Mouse (Mus musculus): ENCODE measurements around the gene Mpc1. TPM values are rescaled to one million over a fixed set of nuclear protein-coding genes. Genes with fewer than 3 reads are reported as not detected.
"Not testable (repeated sequence)": the region's sequence is repeated elsewhere in the genome, so short reads cannot be mapped to it uniquely, and the experiment has no call there.

Mpc1 gene
- total RNA-seq, 4 experiments from 2014 or later: 872 to 928 (median 908) TPM

DNA sequence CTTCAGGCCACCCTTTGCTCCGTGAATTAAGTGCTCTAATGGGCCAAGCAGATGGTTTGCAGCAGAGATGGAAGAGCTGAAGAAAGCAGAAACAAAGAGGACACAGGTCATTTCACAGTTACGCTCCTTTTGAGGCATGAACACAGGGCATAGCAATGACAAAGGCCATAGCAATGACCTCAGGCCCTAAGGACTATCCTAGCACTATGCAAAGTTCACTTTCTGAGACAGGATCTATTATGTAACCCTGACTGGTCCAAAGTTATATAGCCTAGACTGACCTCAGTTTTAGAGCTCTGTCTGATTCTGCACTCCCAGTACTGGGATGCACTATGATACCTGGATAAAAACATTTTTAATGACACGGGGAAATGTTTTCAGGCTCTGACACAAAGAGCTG is 4.3 kb upstream of the Mpc1 start:
- no peak for DNase-seq (ENCODE audit: low spot score)

DNA sequence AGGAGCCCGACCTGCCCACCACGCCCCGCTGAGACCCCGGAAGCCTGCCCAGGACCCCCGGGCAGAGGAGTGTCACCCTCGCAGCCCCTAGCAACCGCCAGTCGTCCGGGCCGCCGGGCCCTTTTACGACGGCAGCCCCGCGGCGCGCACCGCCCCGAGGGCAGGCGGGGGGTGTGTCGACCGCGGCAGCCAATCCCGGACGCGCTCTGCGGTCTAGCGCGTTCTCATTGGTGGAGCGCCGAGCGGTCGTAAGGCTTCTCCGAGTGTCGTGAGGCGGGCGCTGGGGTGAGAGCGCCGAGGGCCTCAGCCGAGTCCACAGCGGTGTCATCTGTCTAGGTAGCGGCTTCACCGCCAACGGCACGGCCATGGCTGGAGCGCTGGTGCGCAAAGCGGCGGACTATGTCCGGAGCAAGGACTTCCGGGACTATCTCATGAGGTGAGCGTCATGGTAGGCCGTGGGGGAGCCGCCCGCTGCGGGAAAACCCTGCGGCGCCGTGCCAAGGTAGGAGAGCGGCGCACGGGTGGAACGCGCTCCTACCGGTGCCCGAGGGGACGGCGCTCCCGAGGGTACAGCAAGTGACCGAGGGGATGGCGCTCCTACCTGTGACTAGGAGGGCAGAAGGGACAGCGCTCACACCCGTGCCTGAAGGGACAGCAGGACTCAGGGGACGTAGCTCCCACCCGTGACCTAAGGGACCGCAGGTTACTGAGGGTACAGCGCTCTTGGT is 986 bp downstream of the Mpc1 start:
- DNase-seq (ENCODE audit: low spot score): peak; percentile 95

DNA sequence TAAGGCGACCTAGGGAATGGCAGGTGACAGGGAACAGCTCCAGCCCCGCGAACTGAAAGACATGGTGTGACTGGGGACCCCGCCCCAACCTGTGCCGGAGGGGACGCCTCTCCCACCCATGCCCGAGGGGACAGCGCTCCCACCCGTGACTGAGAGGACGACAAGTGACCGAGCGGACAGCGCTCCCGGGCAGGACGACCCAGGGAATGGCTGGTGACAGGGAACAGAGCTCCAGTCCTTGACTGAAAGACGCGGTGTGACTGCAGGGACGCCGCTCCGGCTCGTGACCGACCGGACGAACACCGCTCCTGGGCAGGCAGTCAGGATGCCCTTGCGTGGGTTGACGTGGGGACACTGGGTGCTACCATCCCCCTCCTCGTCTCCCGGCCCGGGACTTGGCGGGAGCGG is 1.6 kb downstream of the Mpc1 start:
- peak; percentile 47 for DNase-seq (ENCODE audit: low spot score)

DNA sequence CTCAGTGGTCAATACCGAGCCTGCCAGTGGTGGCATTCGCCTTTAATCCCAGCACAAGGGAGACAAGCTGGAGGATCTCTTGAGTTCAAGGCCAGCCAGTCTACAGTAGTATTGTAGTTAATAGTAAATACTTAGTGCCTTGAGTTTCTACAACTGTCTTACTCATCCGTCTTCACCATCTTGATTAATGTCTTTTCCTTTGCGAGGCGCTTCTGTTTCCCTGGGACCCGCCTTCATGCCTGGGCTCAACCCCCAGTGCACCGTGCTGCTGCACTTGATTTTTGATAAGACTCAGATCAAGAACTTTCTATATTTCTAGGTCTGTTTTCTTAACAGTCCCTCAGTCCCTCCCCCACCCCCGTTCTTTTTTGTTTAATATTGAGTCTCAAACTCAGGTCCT is 2.4 kb downstream of the Mpc1 start:
- no peak for DNase-seq (ENCODE audit: low spot score)

DNA sequence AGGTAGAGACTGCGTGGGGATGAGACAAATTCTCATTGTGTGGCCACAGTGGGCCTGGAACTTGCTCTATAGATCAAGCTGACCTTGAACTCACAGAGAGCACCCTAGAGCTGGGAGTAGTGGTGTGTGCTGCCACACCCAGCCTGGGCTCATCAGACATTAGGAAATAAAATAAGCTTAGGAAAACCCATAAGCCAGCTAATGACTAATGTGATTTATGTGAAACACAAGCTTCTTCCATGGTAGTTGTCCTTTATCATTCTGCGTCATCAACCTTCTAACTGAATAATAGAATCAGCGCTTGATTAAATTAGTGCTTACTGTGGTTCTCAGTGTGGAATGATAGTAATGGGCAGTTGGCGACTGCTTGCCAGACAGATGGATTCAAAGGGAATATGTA is 4.3 kb downstream of the Mpc1 start:
- DNase-seq (ENCODE audit: low spot score): no peak

DNA sequence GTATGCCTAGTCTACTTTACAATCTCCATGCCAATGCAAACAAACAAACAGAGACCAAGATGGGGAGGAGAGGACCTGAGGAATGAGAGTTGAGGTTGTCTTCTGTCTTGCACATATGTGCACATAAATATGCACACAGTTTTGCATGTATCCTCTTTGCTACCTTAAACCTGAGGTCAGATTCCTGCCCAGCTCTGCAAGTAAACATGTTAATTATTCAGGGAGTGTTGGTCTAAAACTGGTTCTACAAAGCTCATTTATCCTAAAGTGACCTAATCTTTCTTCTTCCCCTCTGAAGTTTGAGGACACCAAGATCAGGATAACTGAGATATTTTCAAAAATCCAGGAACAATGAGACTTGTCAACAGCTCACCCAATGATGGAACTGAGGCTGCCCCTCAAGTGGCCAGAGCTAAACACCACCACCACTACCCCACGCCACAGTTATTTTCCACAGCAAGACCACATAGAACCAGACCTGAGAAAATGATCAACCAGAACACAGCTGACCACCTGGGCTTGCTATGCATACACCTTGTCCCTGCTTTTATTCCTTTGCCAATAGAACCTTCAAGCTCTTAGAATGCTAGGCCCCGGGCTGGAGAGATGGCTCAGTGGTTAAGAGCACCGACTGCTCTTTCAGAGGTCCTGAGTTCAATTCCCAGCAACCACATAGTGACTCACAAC is 7.4 kb downstream of the Mpc1 start:
- DNase-seq (ENCODE audit: low spot score): no peak

DNA sequence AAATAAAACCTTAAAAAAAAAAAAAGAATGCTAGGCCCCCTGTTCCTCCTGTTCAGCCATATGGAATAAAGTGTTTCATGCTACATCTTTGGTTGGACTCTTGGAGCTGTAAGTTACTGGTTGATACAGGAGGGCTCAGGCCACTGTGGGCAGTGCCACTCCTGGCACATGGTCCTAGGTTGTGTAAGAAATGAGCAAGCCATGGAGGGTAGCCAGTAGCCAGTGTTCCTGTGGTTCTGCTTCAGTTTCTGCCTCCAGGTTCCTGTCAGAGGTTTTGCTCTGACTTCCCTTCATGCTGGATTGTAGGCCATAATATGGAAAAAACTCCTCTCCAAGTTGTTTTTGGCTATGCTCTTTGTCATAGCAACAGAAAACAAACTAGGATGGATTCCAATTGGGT is 8.0 kb downstream of the Mpc1 start:
- DNase-seq (ENCODE audit: low spot score): no peak

DNA sequence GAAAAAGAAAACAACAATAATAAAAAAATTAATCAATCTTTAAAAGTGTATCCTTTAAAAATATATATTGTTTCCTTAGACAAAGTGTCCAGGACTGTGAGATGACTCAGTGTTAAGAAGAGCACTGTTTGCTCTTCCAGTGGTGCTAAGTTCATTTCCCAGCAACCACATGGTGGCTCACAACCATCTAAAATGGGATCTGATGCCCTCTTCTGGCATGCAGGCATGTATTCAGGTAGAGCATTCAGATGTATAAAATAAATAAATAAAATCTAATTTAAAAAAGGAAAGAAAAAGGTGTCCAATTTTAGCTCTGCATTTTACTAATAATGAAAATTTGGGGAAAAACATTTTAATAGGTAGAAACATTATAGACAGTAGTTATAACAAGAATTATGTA is 13.1 kb downstream of the Mpc1 start:
- no peak for DNase-seq (ENCODE audit: low spot score)

DNA sequence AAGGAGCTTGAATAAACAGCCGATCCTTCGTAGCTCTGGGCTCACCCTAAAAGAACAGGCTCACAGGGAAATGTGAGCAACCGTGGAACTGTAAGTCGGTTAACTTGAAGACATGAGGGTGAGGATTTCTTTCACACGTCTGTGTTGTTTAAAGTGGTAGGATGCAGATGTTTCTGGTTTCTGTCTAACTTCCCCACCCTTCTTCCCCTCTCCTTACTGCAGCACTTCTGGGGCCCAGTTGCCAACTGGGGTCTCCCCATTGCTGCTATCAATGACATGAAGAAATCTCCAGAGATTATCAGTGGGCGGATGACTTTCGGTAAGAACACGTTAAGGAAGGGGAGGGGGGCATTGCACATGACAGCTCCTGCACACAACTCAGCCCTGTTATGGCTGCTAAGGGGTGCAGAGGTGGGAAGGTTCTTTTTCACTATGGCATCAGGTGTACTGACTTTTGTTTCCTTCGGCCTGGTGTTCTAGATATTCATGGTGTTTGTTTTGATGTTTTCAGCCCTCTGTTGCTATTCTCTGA is 13.7 kb downstream of the Mpc1 start:
- no peak for DNase-seq (ENCODE audit: low spot score)

DNA sequence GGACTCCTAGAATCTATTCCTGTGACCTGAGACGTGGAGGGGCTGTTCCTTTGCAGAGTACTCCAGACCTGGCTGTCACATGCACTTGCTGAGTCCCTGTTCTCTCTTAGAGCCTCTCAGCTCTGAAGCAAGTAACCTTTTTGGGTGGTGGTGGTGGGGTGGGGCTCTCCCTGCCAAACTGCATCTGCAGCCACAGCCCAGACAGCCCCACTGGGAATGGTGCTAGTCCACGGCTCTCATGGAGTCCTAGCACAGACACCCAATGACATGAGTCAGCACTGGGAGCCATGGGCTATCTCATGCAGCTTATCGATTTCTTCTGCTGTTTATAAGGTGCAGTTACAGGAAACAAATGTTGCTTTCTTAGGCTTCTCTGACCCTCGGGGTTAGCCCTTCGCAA is 15.0 kb downstream of the Mpc1 start:
- DNase-seq (ENCODE audit: low spot score): no peak

DNA sequence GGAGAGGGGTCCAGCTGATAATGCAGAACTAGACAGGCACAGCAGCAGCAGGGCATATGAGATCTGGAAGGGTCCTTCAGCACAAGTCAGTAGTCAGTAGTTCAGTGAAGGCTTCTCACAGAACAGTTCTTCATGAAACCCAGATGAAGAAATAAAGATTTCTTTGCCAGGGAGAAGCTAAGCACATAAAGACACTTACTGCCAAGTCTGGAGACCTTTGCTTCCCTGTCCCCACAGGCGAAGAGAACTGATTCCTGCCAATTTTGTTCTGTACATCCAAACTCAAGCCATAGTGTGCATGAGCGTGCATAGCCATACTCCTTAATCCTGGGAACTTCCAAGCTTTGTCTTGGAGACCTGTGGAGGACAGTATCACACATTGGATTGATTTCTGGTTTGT is 15.6 kb downstream of the Mpc1 start:
- DNase-seq (ENCODE audit: low spot score): no peak

DNA sequence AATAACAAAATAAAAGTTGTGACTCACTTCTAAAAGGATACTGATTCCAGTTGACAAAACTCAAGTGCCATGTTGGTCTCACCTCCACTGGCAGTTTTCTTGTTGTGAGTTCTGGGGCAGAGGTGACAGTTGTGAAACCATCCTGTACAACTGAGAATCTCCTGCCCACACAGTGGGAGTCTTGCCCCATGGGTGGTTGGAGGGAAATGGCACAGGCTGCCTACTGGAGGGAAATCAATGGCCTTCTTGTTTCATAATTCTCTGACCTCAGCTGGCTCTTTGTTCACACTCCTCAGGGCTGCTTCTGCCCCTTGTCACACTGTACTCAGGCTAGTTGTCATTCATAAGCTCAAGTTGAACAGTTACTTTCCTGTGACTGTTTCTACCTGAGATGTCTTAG is 16.8 kb downstream of the Mpc1 start:
- no peak for DNase-seq (ENCODE audit: low spot score)

DNA sequence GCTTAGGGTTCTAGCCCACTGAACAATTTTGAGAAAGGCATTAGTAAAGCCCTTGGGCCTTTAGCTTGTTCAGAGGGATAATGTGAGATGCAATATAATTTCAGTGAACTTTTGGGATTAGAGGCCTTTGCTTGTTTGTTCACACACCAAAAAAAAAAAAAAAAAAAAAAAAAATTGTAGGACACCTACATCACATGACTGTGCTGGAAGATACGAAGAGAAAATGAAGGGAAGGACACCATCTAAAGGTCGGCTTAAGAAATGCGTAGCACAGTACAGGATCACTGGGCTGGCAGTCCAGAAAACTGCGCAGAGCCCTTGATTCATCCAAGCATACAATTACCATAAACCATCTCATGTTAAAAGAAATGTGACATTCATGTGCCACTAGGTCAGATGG is 18.8 kb downstream of the Mpc1 start:
- DNase-seq (ENCODE audit: low spot score): no peak

DNA sequence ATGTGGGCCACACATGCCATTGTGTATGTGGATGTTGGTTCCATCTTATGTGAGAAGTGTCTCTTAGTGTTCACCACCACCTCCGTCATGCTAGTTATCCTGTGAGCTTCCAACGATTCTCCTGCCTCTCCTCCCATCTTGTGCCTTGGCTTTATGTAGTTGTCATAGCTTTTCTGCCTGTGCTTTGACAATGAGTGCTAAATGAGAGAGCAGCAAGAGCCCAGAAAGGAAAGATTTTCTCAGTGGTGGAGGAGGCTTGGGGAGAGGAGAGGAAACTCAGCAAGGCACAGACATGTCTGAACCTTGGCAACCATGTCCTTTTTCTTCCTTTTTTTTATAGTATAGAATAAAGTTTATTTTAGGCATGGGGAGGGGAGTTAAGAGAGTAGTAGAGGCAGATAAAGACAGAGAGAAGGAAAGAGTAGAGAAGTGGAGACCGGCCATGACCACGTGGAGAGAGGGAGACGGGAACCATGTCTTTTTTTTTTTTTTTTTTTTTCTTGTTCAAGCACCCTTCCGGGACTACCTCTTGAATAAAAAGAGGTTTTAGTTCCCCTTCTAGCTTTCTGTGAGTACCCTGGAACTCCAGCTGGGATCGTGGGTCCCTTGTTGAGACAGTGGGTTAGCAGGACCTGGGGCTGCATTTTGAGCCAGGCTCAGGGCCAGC is 20.2 kb downstream of the Mpc1 start:
- DNase-seq (ENCODE audit: low spot score): no peak

DNA sequence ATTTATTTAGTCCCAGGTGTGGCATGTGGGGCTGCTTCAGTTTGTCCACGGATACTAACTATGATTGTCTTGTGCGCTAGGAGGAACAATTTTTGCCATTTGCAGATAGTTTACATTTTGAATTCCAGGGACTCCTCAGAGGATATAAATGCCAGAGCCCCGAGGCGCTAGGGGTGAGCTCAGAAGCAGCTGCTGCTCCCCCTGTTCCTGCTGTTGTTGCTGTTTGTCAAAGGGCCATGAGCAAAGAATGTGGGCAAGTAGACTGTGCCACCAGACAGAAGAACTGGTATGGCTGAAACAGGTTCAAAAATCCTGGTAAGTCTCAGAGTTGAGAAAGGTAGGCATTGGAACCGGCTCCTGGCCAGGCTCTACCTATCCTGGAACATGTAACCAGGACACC is 21.0 kb downstream of the Mpc1 start:
- no peak for DNase-seq (ENCODE audit: low spot score)

DNA sequence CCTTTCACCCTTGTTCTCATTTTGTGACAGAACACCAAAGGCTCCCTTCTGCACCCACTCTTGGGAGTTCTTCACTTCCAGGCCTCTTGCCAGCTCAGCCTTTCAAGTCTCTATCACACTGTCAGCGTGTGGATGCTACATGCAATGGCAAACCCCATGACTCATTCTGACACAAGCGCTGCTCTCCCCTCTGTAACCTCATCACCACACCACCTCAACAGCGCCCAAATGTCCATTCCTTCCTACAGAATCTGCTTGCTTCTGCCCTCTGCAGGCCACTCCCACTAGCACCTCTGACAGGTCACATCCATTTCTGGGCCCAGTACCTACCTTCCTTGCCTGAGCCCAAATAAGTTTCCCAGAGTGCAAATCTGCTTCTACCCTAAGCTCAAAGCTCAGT is 23.1 kb downstream of the Mpc1 start:
- no peak for DNase-seq (ENCODE audit: low spot score)

DNA sequence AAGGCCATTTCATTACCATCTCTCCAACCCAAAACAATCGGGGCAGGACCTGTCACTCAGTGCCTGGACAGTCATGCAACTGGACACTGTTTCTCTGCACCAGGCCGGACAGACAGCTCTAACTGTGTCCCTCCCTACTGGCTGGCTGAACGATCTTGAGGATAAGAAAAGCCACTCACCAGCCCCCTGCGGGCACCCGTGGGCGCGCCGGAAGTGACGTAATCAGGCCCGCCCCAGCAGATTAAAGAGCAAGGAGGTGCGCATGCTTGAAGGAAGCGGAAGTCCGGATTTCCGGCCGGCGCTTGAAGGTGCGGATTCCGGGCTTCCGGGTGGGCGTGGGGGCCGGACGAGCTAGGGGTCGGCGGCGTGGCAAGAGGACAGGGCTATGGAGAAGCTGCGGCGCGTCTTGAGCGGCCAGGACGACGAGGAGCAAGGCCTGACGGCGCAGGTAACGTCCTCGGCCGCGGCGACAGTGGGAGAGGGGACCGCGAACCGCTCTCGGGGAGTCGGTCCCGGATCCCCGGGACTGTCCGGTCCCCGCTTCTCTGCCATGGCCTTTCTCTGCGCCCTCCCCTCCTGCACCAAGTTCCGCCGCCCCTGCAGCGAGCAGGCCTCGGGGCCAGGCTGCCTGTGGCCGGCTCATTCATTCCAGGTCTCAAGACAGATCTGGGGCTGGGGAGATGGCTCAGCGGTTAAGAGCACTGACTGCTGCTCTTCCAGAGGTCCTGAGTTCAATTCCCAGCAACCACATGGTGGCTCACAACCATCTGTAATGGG is 28.3 kb downstream of the Mpc1 start, which contains the start of gene Sft2d1:
TSS of gene Sft2d1 (plus strand) at position 265 of the 777 bp plus-strand sequence.
- peak; percentile 95 for DNase-seq (ENCODE audit: low spot score)

DNA sequence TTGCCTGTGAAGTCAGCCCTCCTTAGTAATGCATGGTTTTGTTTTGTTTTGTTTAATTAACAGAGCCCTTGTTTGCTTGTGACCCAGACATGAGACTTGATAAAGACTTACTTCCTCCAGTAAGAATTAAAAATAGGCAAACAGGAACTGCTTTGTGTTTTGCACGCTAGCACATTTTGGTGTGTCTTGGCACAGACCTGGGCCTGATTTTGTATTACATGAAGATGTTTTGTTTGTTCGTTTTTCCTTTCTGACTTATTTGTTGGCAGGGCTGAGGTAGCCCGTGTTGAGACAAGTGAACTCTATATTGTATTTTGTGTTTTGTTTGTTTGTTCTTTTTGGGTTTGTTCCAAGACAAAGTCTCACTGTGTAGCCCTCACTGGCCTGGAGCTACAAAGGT is 29.0 kb downstream of the Mpc1 start:
- peak; percentile 26 for DNase-seq (ENCODE audit: low spot score)

DNA sequence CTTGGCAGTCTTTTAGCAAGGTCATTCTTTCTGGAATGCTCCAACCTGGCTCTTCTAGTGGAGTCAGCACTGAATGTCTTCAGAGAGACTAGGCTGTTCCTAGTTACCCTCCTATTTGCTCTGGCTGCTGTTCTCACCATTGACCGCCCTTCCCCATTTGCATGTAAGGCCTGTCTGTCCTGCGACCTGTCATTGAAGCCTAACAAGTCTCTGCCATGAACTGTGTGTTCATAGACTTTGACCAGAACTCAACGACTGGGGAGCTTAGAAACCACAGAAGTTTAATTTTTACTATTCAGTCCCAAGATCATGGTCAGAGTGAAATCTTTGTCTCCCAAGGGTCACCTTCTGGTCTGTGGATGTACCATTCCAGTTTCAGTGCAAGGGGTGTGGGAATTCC is 31.3 kb downstream of the Mpc1 start:
- DNase-seq (ENCODE audit: low spot score): no peak

DNA sequence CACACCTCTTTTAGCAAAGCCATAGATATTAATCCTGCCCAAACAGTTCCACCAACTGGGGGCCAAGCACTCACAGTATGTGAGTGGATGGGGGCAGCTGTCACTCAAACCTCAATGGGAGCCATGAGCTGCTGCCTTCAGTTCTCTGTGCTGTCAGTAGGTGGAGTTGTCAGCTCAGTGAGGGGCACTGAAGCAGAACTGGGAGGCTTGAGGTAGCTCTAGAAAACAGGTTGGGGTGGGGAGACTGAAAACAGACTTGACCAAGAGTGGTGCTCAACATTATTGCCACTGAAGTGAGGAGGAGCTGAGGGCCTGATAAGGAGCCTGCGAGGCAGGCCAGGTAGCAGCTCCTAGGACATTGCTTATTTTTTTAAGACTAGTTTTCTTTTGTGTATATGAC is 33.5 kb downstream of the Mpc1 start:
- DNase-seq (ENCODE audit: low spot score): no peak

DNA sequence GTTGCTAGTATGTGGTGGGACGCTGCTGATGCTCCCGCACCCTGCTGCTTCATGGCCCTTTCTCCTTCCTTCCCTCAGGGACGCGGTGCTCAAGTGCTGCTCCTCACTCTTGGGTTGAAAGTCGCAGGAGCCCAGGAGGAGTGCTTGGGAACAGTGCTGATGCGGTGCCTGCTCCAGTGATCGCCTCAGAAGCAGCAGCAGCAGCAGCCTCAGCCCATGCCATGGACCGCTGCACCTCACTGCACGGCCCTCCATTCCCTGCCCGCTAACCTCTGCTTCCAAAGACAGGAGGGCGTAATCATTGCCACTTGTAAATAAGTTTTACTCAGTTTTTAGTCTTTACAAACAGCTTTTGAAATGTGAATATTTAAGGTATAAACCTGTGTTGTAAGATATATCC is 44.2 kb downstream of the Mpc1 start:
- DNase-seq (ENCODE audit: low spot score): not testable (repeated sequence)

Measured in heart, adult 8-10 months (tissue).